Mouse (Mus musculus) heart, embryonic 12.5 days (tissue): ENCODE measurements around the gene Birc5. TPM values are rescaled to one million over a fixed set of nuclear protein-coding genes. Genes with fewer than 3 reads are reported as not detected.

Experiments
- ATAC-seq: fragments of 200-750 bp; cut with Nextera tagmentation; 2 replicates; pipeline ENCODE4 v1.8.0; 2017; ENCODE audit warnings: moderate TSS enrichment, moderate library complexity; ENCODE audit not compliant: insufficient number of reproducible peaks, low FRiP score
- H3K27ac ChIP-seq: fragments of 300-500 bp; sonication (generic); 2 replicates; pipeline ENCODE4 v1.5.1; 2016; ENCODE audit warnings: mild to moderate bottlenecking, moderate library complexity; ENCODE audit not compliant: poor library complexity, severe bottlenecking
- H3K27me3 ChIP-seq: fragments of 300-500 bp; sonication (generic); replicated peaks from 2 replicates; pipeline ENCODE4 v1.6.1; 2016; ENCODE audit warnings: mild to moderate bottlenecking, moderate library complexity
- H3K36me3 ChIP-seq: fragments of 300-500 bp; sonication (generic); 2 replicates; pipeline ENCODE4 v1.6.1; 2016; ENCODE audit warnings: mild to moderate bottlenecking, moderate library complexity
- H3K4me1 ChIP-seq: fragments of 300-500 bp; sonication (generic); replicated peaks from 2 replicates; pipeline ENCODE4 v1.6.1; 2016; ENCODE audit warnings: mild to moderate bottlenecking
- H3K4me2 ChIP-seq: fragments of 300-500 bp; sonication (generic); 2 replicates; pipeline ENCODE4 v1.6.1; 2016; ENCODE audit warnings: mild to moderate bottlenecking, moderate library complexity
- H3K4me3 ChIP-seq: fragments of 300-500 bp; sonication (generic); 2 replicates; pipeline ENCODE4 v1.5.1; 2016; ENCODE audit warnings: mild to moderate bottlenecking
- H3K9ac ChIP-seq: fragments of 300-500 bp; sonication (generic); 2 replicates; pipeline ENCODE4 v1.6.1; 2016; ENCODE audit warnings: mild to moderate bottlenecking, moderate library complexity
- H3K9me3 ChIP-seq: fragments of 300-500 bp; sonication (generic); replicated peaks from 2 replicates; pipeline ENCODE4 v1.6.1; 2016; ENCODE audit warnings: mild to moderate bottlenecking, moderate library complexity
- WGBS: fragments of 180-500 bp; shearing (Covaris S2); methylation state at CpG from one replicate; pipeline ENCODE4 v1.1.7; 2016; 5-methylcytosine and 5-hydroxymethylcytosine counted together
- polyA plus RNA-seq: library from polyadenylated mRNA; unstranded; fragments of >200 nt; fragmentation: Nextera tagmentation; extraction: Ambion mirVana; gene quantifications from 2 replicates; pipeline ENCODE4 v1.2.1, GENCODE M21; 2016

The Birc5 gene
- polyA plus RNA-seq, 1 experiment from 2014 or later = 250 TPM

- WGBS = 2% methylated on average over 51 of the region's 51 CpGs
- peak within 1 kb of the TSS; percentile 73 for H3K4me3 ChIP-seq
- no peak within 1 kb of the TSS for H3K27ac ChIP-seq
- H3K9me3 ChIP-seq = no peaks in the 10 kb centered on the region
- peaks cover 44% of the 10 kb centered on the region for H3K4me1 ChIP-seq
- H3K36me3 ChIP-seq = no peaks in the 10 kb centered on the region
- H3K27me3 ChIP-seq = peaks cover 4% of the 10 kb centered on the region; the same call in 1 of the 2 replicates
- peak within 1 kb of the TSS; percentile 92 for H3K4me2 ChIP-seq
- H3K9ac ChIP-seq = peak within 1 kb of the TSS; percentile 74
- peak; percentile 59 for ATAC-seq
Observed at GRCm38 (mm10) chr11:117872861-117873608, 24.0 kb downstream of the Birc5 start, which contains the start of gene Tha1. Gene Tha1, minus strand, starts transcription at chr11:117873481.

GRCm38 (mm10) chr11:117874419-117874818 is 25.4 kb downstream of the Birc5 start:
- Histone ChIP-seq H3K9me3 (no peaks in the 10 kb centered on the region), H3K36me3 (no peaks in the 10 kb centered on the region), H3K4me3 (no peak overlapping the region), H3K9ac (no peak overlapping the region), H3K27me3 (peaks cover 4% of the 10 kb centered on the region; the same call in 1 of the 2 replicates), H3K4me1 (peaks cover 57% of the 10 kb centered on the region), H3K4me2 (no peak overlapping the region), H3K27ac (no peak overlapping the region)
- 52% methylated on average over 4 of the region's 4 CpGs for WGBS
- no peak for ATAC-seq

- peak overlapping the region; percentile 49 for H3K27ac ChIP-seq
- H3K36me3 ChIP-seq = no peaks in the 10 kb centered on the region
- no peak overlapping the region for H3K4me3 ChIP-seq
- H3K4me1 ChIP-seq = peaks cover 61% of the 10 kb centered on the region
- H3K9ac ChIP-seq = peak overlapping the region; percentile 23; the same call in 1 of the 2 replicates
- H3K9me3 ChIP-seq = no peaks in the 10 kb centered on the region
- H3K4me2 ChIP-seq = peak overlapping the region; percentile 33; the same call in 1 of the 2 replicates
- peaks cover 4% of the 10 kb centered on the region; the same call in 1 of the 2 replicates for H3K27me3 ChIP-seq
- ATAC-seq = no peak
- 12% methylated on average over 6 of the region's 6 CpGs for WGBS
Observed at GRCm38 (mm10) chr11:117875681-117876080, 26.6 kb downstream of the Birc5 start.

GRCm38 (mm10) chr11:117877917-117878745 is 29.1 kb downstream of the Birc5 start:
- peaks cover 76% of the 10 kb centered on the region for H3K4me1 ChIP-seq
- peak overlapping the region; percentile 53 for H3K9ac ChIP-seq
- WGBS = 11% methylated on average over 13 of the region's 13 CpGs
- ATAC-seq = 0 out of 2 replicates have a peak, but pooled peaks have one; percentile 18
- no peaks in the 10 kb centered on the region for H3K36me3 ChIP-seq
- peak overlapping the region; percentile 21; the same call in 1 of the 2 replicates for H3K4me3 ChIP-seq
- no peaks in the 10 kb centered on the region for H3K9me3 ChIP-seq
- H3K27ac ChIP-seq = peak overlapping the region; percentile 34; the same call in 1 of the 2 replicates
- no peaks in the 10 kb centered on the region for H3K27me3 ChIP-seq
- H3K4me2 ChIP-seq = peak overlapping the region; percentile 61

- no peaks in the 10 kb centered on the region for H3K36me3 ChIP-seq
- peaks cover 76% of the 10 kb centered on the region for H3K4me1 ChIP-seq
- peak overlapping the region; percentile 53 for H3K9ac ChIP-seq
- H3K27me3 ChIP-seq = no peaks in the 10 kb centered on the region
- H3K27ac ChIP-seq = peak overlapping the region; percentile 34; the same call in 1 of the 2 replicates
- no peak for ATAC-seq
- H3K4me2 ChIP-seq = peak overlapping the region; percentile 61
- no peak overlapping the region for H3K4me3 ChIP-seq
- H3K9me3 ChIP-seq = no peaks in the 10 kb centered on the region
- WGBS = 42% methylated on average over 8 of the region's 8 CpGs
Observed at GRCm38 (mm10) chr11:117878892-117879291, 29.8 kb downstream of the Birc5 start.

- no peak overlapping the region for H3K4me3 ChIP-seq
- H3K27me3 ChIP-seq = no peaks in the 10 kb centered on the region
- ATAC-seq = no peak
- H3K9me3 ChIP-seq = no peaks in the 10 kb centered on the region
- H3K4me2 ChIP-seq = no peak overlapping the region
- H3K36me3 ChIP-seq = no peaks in the 10 kb centered on the region
- peaks cover 74% of the 10 kb centered on the region for H3K4me1 ChIP-seq
- H3K9ac ChIP-seq = no peak overlapping the region
- H3K27ac ChIP-seq = no peak overlapping the region
- 66% methylated on average over 6 of the region's 6 CpGs for WGBS
Observed at GRCm38 (mm10) chr11:117879676-117880075, 30.6 kb downstream of the Birc5 start.

GRCm38 (mm10) chr11:117880336-117880976 is 31.4 kb downstream of the Birc5 start:
- Histone ChIP-seq H3K4me3 (no peak overlapping the region), H3K9me3 (no peaks in the 10 kb centered on the region), H3K9ac (no peak overlapping the region), H3K36me3 (no peaks in the 10 kb centered on the region), H3K4me2 (no peak overlapping the region), H3K4me1 (peaks cover 66% of the 10 kb centered on the region), H3K27ac (no peak overlapping the region), H3K27me3 (no peaks in the 10 kb centered on the region)
- WGBS = 79% methylated on average over 9 of the region's 9 CpGs
- no peak for ATAC-seq

- Histone ChIP-seq H3K27ac (no peak overlapping the region), H3K27me3 (no peaks in the 10 kb centered on the region), H3K4me3 (no peak overlapping the region), H3K4me1 (peaks cover 64% of the 10 kb centered on the region), H3K9ac (no peak overlapping the region), H3K4me2 (no peak overlapping the region), H3K36me3 (no peaks in the 10 kb centered on the region), H3K9me3 (no peaks in the 10 kb centered on the region)
- ATAC-seq = no peak
- 64% methylated on average over 6 of the region's 6 CpGs for WGBS
Observed at GRCm38 (mm10) chr11:117880977-117881358, 31.9 kb downstream of the Birc5 start.

- Histone ChIP-seq H3K27ac (peak overlapping the region; percentile 20; the same call in 1 of the 2 replicates), H3K4me3 (no peak overlapping the region), H3K4me2 (no peak overlapping the region), H3K9me3 (no peaks in the 10 kb centered on the region), H3K27me3 (no peaks in the 10 kb centered on the region), H3K9ac (0 out of 2 replicates have a peak overlapping the region, but pooled peaks have one; percentile 6), H3K36me3 (no peaks in the 10 kb centered on the region), H3K4me1 (peaks cover 61% of the 10 kb centered on the region)
- ATAC-seq = no peak
- WGBS = 12% methylated on average over 8 of the region's 8 CpGs
Observed at GRCm38 (mm10) chr11:117881787-117882186, 32.7 kb downstream of the Birc5 start.

GRCm38 (mm10) chr11:117882208-117882607 is 33.2 kb downstream of the Birc5 start:
- no peak overlapping the region for H3K4me3 ChIP-seq
- H3K36me3 ChIP-seq = no peaks in the 10 kb centered on the region
- H3K9ac ChIP-seq = 0 out of 2 replicates have a peak overlapping the region, but pooled peaks have one; percentile 6
- H3K4me1 ChIP-seq = peaks cover 57% of the 10 kb centered on the region
- no peaks in the 10 kb centered on the region for H3K27me3 ChIP-seq
- no peak for ATAC-seq
- WGBS = 81% methylated on average over 1 of the region's 1 CpGs
- H3K27ac ChIP-seq = peak overlapping the region; percentile 20; the same call in 1 of the 2 replicates
- no peak overlapping the region for H3K4me2 ChIP-seq
- H3K9me3 ChIP-seq = no peaks in the 10 kb centered on the region
